Mouse (Mus musculus): Measurements from ENCODE around the gene Ankrd36. TPM values are rescaled to one million over a fixed set of nuclear protein-coding genes. Genes with fewer than 3 reads are reported as not detected.
"Not testable (repeated sequence)": the region's sequence is repeated elsewhere in the genome, so short reads cannot be mapped to it uniquely, and the experiment has no call there.

The Ankrd36 gene
- polyA plus RNA-seq, 1 experiment from 2014 or later, result 0.04 TPM

DNA sequence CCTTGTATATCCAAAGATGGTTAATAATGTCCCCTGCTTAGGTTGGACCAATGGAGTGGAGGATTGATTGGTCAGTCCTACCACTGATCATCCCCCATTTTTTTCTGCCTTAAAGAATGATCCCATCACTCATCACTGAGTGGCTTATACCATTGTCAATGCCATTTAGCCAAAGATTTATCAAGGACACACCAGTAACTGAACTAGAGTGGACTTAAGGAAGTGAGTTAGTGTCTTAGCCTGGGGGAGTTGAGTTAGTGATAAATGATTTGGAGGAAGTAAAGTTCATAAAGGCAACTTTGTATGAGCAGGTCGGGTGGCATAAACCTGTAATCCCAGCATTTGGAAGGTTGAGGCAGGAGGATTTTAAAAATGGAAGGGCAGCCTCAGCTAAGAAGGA, 26.2 kb upstream of the Ankrd36 start:
- H3K27me3 ChIP-seq (ENCODE audit: control insufficient read depth, insufficient read depth, low read depth, low read length), result no peaks in the 10 kb centered on the region
- H3K27ac ChIP-seq (ENCODE audit: low read length), result no peak overlapping the region
- H3K36me3 ChIP-seq (ENCODE audit: control insufficient read depth, insufficient read depth, low read length), result 0 out of 2 replicates have a peak, but pooled peaks cover 3% of the 10 kb centered on the region
- H3K9me3 ChIP-seq (ENCODE audit: control insufficient read depth, low read length), result no peaks in the 10 kb centered on the region
- no peak overlapping the region for H3K4me2 ChIP-seq (ENCODE audit: low read depth, low read length)
- no peak overlapping the region for H3K4me3 ChIP-seq (ENCODE audit: low read length)
- no peak overlapping the region for H3K9ac ChIP-seq (ENCODE audit: low read length)
- peaks cover 9% of the 10 kb centered on the region for H3K4me1 ChIP-seq (replicated peaks; ENCODE audit: control insufficient read depth, insufficient read depth, low read length)
- WGBS, result 61% methylated on average over 1 of the region's 1 CpGs
- no peak for ATAC-seq (ENCODE audit: low read depth)

DNA sequence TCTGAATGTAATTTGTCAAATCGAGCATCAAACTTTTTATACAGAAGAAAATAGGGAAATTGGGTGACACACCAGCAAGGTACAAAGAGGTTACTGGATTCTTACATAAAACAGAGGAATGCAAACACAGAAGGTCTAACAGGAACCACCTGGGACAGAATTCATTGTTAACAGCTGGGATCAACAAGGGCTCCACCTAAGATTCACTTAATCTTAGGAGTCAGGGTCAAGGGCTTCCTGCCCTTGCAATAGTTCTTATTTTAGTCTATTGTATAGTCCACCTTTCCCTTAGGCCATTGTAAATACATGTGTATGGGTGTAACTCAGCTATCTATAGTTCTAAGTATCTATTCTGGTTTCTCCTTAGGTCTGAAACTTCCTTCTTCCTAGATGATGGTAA, 24.8 kb upstream of the Ankrd36 start:
- not testable (repeated sequence) for H3K4me2 ChIP-seq (ENCODE audit: low read depth, low read length); H3K4me1 ChIP-seq (replicated peaks; ENCODE audit: control insufficient read depth, insufficient read depth, low read length); H3K9me3 ChIP-seq (ENCODE audit: control insufficient read depth, low read length); ATAC-seq (ENCODE audit: low read depth); H3K4me3 ChIP-seq (ENCODE audit: low read length); H3K27ac ChIP-seq (ENCODE audit: low read length); H3K27me3 ChIP-seq (ENCODE audit: control insufficient read depth, insufficient read depth, low read depth, low read length); H3K9ac ChIP-seq (ENCODE audit: low read length); H3K36me3 ChIP-seq (ENCODE audit: control insufficient read depth, insufficient read depth, low read length)
- WGBS, result 61% methylated on average over 1 of the region's 1 CpGs

DNA sequence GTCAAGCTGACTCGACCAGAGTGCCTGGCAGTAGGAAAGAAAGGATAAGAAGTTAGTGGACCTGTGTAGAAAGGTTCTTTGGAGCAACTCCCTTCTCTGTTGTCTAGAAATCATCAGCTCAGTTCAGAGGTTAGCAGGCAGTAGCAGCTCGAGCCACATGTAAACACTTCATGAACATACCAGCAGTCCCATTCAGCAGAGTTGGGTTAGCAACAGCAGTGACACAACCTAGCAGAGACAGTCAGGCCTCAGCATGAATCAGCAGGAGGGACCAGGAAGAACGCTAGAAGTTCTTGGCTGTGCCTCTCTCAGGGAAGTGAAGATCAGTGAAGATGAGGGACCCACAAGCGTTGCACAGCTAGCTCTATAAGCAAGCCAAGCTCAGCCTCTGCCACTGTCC, 24.0 kb upstream of the Ankrd36 start:
- 66% methylated on average over 4 of the region's 4 CpGs for WGBS
- ATAC-seq (ENCODE audit: low read depth), result no peak

DNA sequence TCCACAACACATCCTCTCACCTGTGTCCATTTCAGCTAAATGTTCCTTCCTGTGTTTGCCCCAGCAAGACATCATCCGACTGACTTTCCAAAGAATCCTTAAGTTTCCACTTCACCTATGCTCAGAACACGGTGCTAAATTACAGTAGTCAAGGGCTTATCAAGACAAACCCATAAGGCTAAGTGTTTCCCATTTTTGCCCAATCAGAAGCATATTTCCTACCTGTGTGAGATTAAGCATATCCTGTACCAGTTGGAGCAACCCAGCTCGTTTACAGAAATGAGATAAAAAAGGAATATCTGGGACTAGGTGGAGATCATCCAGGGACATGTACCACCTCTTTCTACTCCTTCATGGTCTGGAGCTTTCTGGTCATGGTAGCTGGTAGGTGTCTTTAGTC, 22.8 kb upstream of the Ankrd36 start:
- Histone ChIP-seq H3K9me3 (ENCODE audit: control insufficient read depth, low read length) (no peaks in the 10 kb centered on the region), H3K9ac (ENCODE audit: low read length) (no peak overlapping the region)

More for the DNA sequence above, 24.0 kb upstream of the Ankrd36 start:
- H3K9ac ChIP-seq (ENCODE audit: low read length), result no peak overlapping the region
- no peaks in the 10 kb centered on the region for H3K9me3 ChIP-seq (ENCODE audit: control insufficient read depth, low read length)
- no peak overlapping the region for H3K4me3 ChIP-seq (ENCODE audit: low read length)
- H3K36me3 ChIP-seq (ENCODE audit: control insufficient read depth, insufficient read depth, low read length), result no peaks in the 10 kb centered on the region
- H3K4me2 ChIP-seq (ENCODE audit: low read depth, low read length), result no peak overlapping the region
- no peaks in the 10 kb centered on the region for H3K27me3 ChIP-seq (ENCODE audit: control insufficient read depth, insufficient read depth, low read depth, low read length)
- H3K27ac ChIP-seq (ENCODE audit: low read length), result no peak overlapping the region
- peaks cover 5% of the 10 kb centered on the region for H3K4me1 ChIP-seq (replicated peaks; ENCODE audit: control insufficient read depth, insufficient read depth, low read length)

DNA sequence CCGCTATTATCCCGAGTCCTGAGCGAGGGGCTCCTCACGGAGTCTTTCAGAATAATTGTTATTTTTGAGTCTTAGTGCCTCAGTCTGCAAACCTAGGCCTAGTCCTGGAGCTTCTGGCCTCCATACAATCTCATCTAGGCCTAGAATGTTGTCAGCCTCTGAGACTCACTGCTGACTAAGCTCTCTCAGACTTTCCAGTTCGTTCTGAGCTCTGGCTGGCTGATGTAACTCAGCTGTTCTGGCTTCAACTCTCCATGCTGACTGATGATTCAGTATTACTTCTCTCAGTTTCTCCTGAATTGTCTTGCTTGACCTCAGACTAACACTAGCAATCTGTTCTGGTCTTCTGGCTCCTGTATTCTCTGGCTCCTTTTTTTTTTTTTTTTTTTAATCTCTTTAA, 18.1 kb upstream of the Ankrd36 start:
- no peak overlapping the region for H3K27ac ChIP-seq (ENCODE audit: low read length)
- H3K4me2 ChIP-seq (ENCODE audit: low read depth, low read length), result no peak overlapping the region
- ATAC-seq (ENCODE audit: low read depth), result 0 out of 2 replicates have a peak, but pooled peaks have one; percentile 26
- no peak overlapping the region for H3K4me3 ChIP-seq (ENCODE audit: low read length)
- H3K9ac ChIP-seq (ENCODE audit: low read length), result no peak overlapping the region
- no peaks in the 10 kb centered on the region for H3K9me3 ChIP-seq (ENCODE audit: control insufficient read depth, low read length)
- 84% methylated on average over 5 of the region's 5 CpGs for WGBS
- no peaks in the 10 kb centered on the region for H3K27me3 ChIP-seq (ENCODE audit: control insufficient read depth, insufficient read depth, low read depth, low read length)
- H3K4me1 ChIP-seq (replicated peaks; ENCODE audit: control insufficient read depth, insufficient read depth, low read length), result no peaks in the 10 kb centered on the region
- H3K36me3 ChIP-seq (ENCODE audit: control insufficient read depth, insufficient read depth, low read length), result no peaks in the 10 kb centered on the region

More for the DNA sequence above, 22.8 kb upstream of the Ankrd36 start:
- 65% methylated on average over 3 of the region's 3 CpGs for WGBS
- Histone ChIP-seq H3K4me1 (replicated peaks; ENCODE audit: control insufficient read depth, insufficient read depth, low read length) (no peaks in the 10 kb centered on the region), H3K4me3 (ENCODE audit: low read length) (no peak overlapping the region), H3K4me2 (ENCODE audit: low read depth, low read length) (no peak overlapping the region), H3K27me3 (ENCODE audit: control insufficient read depth, insufficient read depth, low read depth, low read length) (no peaks in the 10 kb centered on the region), H3K27ac (ENCODE audit: low read length) (no peak overlapping the region), H3K36me3 (ENCODE audit: control insufficient read depth, insufficient read depth, low read length) (no peaks in the 10 kb centered on the region)
- no peak for ATAC-seq (ENCODE audit: low read depth)

DNA sequence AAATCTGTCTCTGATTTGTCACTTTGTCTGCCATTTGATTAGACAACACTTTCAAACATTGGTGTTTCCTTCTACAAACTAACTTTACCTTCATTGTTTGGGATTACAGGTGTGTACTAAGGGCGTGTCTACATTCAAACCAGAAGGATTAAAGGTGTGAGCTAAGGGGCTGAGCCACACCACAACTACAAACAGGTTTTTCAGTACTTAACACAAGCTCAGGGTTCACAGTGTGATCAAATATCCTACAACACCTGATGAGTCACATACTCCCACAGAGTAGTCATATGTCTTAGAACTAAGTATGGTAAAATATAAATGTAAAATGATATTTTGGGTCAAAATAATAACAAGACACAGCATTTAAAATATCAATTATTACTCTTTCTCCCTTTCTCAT, 17.6 kb upstream of the Ankrd36 start:
- Histone ChIP-seq H3K4me3 (ENCODE audit: low read length) (no peak overlapping the region), H3K4me1 (replicated peaks; ENCODE audit: control insufficient read depth, insufficient read depth, low read length) (no peaks in the 10 kb centered on the region), H3K36me3 (ENCODE audit: control insufficient read depth, insufficient read depth, low read length) (no peaks in the 10 kb centered on the region), H3K9ac (ENCODE audit: low read length) (no peak overlapping the region), H3K9me3 (ENCODE audit: control insufficient read depth, low read length) (no peaks in the 10 kb centered on the region), H3K27me3 (ENCODE audit: control insufficient read depth, insufficient read depth, low read depth, low read length) (no peaks in the 10 kb centered on the region), H3K4me2 (ENCODE audit: low read depth, low read length) (no peak overlapping the region), H3K27ac (ENCODE audit: low read length) (no peak overlapping the region)
- 47% methylated on average over 1 of the region's 1 CpGs for WGBS
- no peak for ATAC-seq (ENCODE audit: low read depth)

DNA sequence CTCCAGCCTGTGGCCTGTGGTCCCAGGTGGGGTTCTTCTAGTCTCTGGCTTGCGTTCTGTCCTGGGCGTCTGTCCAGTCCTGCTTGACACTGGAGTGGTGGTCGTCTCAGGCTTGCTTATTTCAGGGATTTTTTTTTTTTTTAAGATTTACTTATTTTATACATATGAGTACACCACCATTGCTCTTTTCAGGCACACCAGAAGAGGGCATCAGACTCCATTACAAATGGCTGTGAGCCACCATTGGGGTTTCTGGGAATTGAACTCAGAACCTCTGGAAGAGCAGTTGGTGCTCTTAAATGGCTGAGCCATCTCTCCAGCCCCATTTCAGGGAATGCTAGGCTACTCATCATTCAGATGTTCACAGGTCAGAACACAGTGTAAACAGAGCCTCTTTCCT, 9.2 kb upstream of the Ankrd36 start:
- no peaks in the 10 kb centered on the region for H3K9me3 ChIP-seq (ENCODE audit: control insufficient read depth, low read length)
- no peak overlapping the region for H3K9ac ChIP-seq (ENCODE audit: low read length)
- whole genome bisulfite sequencing, result 47% methylated on average over 3 of the region's 3 CpGs
- no peak for ATAC-seq (ENCODE audit: low read depth)
- H3K27ac ChIP-seq (ENCODE audit: low read length), result no peak overlapping the region
- no peaks in the 10 kb centered on the region for H3K4me1 ChIP-seq (replicated peaks; ENCODE audit: control insufficient read depth, insufficient read depth, low read length)
- no peak overlapping the region for H3K4me3 ChIP-seq (ENCODE audit: low read length)
- no peaks in the 10 kb centered on the region for H3K36me3 ChIP-seq (ENCODE audit: control insufficient read depth, insufficient read depth, low read length)
- H3K27me3 ChIP-seq (ENCODE audit: control insufficient read depth, insufficient read depth, low read depth, low read length), result no peaks in the 10 kb centered on the region
- no peak overlapping the region for H3K4me2 ChIP-seq (ENCODE audit: low read depth, low read length)

DNA sequence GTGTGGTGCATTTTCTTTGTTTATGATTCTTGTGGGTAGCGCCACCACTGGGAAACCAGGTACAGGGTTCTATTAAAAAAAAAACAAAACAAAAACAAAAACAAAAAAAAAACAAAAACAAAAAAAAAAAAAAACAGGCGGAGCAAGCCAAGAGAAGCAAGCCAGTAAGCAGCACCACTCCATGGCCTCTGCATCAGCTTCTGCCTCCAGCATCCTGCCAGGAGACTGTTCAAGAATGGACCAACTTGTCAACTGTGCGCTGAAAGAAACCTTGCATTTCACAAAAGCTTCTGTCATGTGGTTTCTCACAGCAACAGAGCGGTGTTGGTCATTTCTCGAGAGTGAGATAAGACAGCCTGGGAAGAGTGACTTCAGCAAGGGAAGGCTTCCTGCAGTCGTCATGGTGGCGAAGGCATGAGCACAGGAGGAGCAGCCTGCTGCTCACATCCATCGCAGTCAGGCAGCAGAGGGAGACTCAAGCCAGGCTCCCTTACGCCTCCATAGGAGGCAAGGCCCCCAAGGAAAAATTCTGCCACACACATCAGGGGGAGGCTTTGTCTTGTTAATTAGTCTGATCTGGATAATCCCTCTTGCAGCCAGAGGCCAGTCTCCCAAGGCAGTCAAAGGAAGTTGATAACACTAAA, 6.7 kb upstream of the Ankrd36 start:
- no peaks in the 10 kb centered on the region for H3K9me3 ChIP-seq (ENCODE audit: control insufficient read depth, low read length)
- H3K4me1 ChIP-seq (replicated peaks; ENCODE audit: control insufficient read depth, insufficient read depth, low read length), result no peaks in the 10 kb centered on the region
- H3K4me2 ChIP-seq (ENCODE audit: low read depth, low read length), result no peak overlapping the region
- no peaks in the 10 kb centered on the region for H3K36me3 ChIP-seq (ENCODE audit: control insufficient read depth, insufficient read depth, low read length)
- H3K27me3 ChIP-seq (ENCODE audit: control insufficient read depth, insufficient read depth, low read depth, low read length), result no peaks in the 10 kb centered on the region
- H3K27ac ChIP-seq (ENCODE audit: low read length), result no peak overlapping the region
- H3K4me3 ChIP-seq (ENCODE audit: low read length), result no peak overlapping the region
- ATAC-seq (ENCODE audit: low read depth), result no peak
- WGBS, result 32% methylated on average over 9 of the region's 9 CpGs
- no peak overlapping the region for H3K9ac ChIP-seq (ENCODE audit: low read length)

DNA sequence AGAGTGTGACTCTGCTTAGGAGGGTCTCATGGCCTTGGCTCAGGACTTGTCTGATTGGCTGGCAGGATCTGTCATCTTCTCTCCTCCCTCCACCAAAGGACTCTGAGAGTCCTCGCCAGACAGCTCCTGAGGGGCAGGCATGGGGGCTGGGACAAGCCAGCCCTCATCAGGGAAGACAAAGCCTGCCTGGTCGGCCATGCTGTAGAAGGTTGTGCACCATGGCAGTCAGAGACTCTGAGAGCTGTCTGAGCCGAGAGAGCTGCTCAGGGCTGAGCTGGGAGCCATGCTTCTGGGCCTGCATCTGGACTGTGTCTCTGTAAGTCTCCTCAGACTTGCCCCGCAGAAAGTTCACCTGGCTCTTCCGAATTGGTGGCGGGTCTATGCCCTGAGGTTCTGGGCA, 5.6 kb upstream of the Ankrd36 start:
- Histone ChIP-seq H3K4me2 (ENCODE audit: low read depth, low read length) (no peak overlapping the region), H3K4me3 (ENCODE audit: low read length) (no peak overlapping the region), H3K4me1 (replicated peaks; ENCODE audit: control insufficient read depth, insufficient read depth, low read length) (no peaks in the 10 kb centered on the region), H3K27me3 (ENCODE audit: control insufficient read depth, insufficient read depth, low read depth, low read length) (no peaks in the 10 kb centered on the region), H3K27ac (ENCODE audit: low read length) (no peak overlapping the region), H3K36me3 (ENCODE audit: control insufficient read depth, insufficient read depth, low read length) (no peaks in the 10 kb centered on the region), H3K9ac (ENCODE audit: low read length) (no peak overlapping the region), H3K9me3 (ENCODE audit: control insufficient read depth, low read length) (no peaks in the 10 kb centered on the region)
- 65% methylated on average over 6 of the region's 6 CpGs for WGBS
- ATAC-seq (ENCODE audit: low read depth), result no peak

DNA sequence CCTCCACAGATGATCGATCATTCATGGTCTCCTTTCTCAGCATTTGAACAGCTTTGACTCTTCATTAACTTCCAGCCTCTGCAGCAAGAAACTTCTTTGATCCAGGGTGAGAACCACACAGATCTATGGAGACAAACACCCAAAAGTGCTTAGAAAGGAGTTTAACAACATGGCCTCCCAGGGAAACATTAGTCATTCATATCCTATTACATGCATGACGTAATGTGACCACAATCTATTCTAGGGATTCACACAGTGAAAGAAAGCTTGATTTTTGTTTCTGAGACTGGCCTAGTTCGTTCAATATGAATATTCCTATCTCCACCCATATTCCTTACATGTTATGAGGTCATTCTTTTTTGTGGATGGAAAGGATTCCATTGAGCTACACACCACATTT, 3.9 kb upstream of the Ankrd36 start:
- WGBS, result 86% methylated on average over 3 of the region's 3 CpGs
- H3K27me3 ChIP-seq (ENCODE audit: control insufficient read depth, insufficient read depth, low read depth, low read length), result no peaks in the 10 kb centered on the region
- H3K9me3 ChIP-seq (ENCODE audit: control insufficient read depth, low read length), result no peaks in the 10 kb centered on the region
- H3K4me3 ChIP-seq (ENCODE audit: low read length), result no peak overlapping the region
- H3K27ac ChIP-seq (ENCODE audit: low read length), result no peak overlapping the region
- no peak overlapping the region for H3K4me2 ChIP-seq (ENCODE audit: low read depth, low read length)
- no peaks in the 10 kb centered on the region for H3K36me3 ChIP-seq (ENCODE audit: control insufficient read depth, insufficient read depth, low read length)
- H3K9ac ChIP-seq (ENCODE audit: low read length), result no peak overlapping the region
- no peaks in the 10 kb centered on the region for H3K4me1 ChIP-seq (replicated peaks; ENCODE audit: control insufficient read depth, insufficient read depth, low read length)
- no peak for ATAC-seq (ENCODE audit: low read depth)

Measured in lung, embryonic 16.5 days (tissue).